Mouse (Mus musculus): ENCODE measurements around the gene Ephb1.

The Ephb1 gene

GRCm38 (mm10) chr9:102351721-102352120, 2.8 kb downstream of the Ephb1 start:
- DNase-seq = no peak

DNA sequence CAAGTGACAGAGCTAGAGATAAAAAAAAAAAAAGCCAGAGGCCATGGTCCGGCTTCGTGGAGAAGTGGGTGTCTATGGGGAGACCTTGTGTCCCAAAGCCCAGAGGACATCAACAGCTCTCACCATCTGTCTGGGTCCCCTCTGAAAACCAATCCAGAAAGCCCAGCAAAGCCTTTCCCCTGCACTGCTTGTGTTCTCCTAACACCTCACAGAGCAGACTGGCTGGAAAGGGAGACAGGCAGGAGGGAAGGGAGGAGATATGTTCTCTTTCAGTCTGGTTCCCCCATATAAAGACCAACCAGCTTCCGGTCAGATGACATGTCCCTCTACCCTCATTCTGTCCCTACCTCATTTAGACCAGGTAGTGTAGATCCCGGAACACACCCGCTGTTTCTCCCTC, 3.3 kb downstream of the Ephb1 start:
- no peak for DNase-seq

- DNase-seq = no peak
These were observed 3.8 kb downstream of the Ephb1 start for GRCm38 (mm10) chr9:102350696-102351095.

- DNase-seq = no peak
These were observed 4.4 kb downstream of the Ephb1 start for GRCm38 (mm10) chr9:102350076-102350475.

- no peak for DNase-seq
These were observed 7.7 kb downstream of the Ephb1 start for GRCm38 (mm10) chr9:102346801-102347200.

DNA sequence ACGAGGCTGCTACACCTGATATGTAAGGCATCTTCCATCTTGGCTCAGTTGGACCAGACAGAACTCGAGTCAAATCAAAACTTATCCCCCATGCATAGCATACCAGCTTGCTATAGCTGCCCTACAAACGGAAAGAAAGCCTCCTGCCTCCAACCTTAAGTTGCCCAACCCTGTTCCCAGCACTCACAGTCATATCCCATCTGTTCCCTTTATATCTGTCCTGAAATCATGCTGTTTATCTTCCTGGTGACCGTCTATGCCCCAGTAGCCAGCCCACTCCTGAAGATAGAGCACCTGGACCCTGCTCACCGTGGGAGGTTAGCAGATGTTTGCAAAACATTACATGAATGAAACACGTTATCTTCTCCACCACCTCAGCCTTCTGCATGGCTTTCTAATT, 9.0 kb downstream of the Ephb1 start:
- no peak for DNase-seq

DNA sequence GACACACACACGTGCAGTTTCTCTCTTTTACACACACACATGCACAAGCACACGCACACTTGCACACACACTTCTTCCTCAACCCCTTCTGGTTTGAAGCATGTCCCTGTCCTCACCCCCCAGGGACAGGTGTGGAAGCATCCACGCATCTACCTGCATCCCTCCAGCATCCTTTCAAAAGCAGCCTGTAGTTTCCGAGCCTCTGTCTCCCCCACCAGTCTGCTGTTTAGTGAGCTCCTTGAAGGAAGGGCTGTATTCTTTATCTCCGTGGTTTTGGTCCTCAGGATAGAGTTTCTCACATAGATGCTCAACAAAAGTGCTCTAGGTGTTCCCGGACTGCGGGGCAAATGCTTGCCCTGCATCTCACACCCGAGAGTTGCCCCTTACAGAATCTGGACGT, 9.4 kb downstream of the Ephb1 start:
- DNase-seq = no peak

- no peak for DNase-seq
These were observed 10.2 kb downstream of the Ephb1 start for GRCm38 (mm10) chr9:102344086-102344930.

DNA sequence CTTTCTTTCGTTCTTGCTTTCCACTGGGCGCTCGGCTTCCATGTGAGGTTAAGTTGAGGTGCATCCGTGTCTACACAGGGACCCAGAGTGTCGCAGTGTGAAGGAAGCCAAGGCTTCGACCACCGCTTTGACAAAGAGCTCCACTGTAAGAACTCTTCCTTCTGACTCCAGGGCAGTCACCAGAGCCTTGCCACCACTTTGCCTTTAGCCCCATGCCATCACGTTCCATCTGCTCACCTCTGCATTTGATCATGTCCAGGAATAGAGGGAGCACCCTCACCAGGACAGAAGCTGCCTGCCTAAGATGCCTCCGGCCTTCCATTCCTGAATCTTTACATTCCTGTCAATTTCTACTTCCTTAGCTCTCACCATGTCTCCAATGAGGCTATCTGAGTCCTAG, 11.4 kb downstream of the Ephb1 start:
- no peak for DNase-seq

- no peak for DNase-seq
These were observed 12.5 kb downstream of the Ephb1 start for GRCm38 (mm10) chr9:102342026-102342425.

DNA sequence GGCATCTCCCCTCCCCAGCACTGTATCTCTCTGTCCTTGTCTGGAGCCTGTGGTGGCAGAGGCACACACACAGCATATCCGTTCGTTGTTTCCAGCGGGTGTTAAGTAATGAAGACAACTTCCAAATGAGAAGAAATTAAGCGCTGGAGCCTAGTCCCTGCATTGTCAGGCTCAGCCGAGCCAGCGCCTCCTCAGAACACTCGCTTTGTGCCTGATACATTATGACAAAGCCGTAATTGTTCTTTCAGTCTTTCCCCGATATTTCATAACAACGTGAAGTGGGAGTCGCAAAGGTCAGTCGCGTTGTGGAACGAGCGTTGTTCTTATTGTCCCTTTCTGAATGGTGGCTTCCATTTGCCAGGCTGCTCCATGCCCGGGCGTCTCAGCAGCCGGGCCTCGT, 13.7 kb downstream of the Ephb1 start:
- DNase-seq = no peak

GRCm38 (mm10) chr9:102335571-102336282, 18.8 kb downstream of the Ephb1 start:
- no peak for DNase-seq

- no peak for DNase-seq
These were observed 24.0 kb downstream of the Ephb1 start for GRCm38 (mm10) chr9:102330266-102331060.

GRCm38 (mm10) chr9:102327625-102328150, 26.8 kb downstream of the Ephb1 start:
- DNase-seq = no peak

DNA sequence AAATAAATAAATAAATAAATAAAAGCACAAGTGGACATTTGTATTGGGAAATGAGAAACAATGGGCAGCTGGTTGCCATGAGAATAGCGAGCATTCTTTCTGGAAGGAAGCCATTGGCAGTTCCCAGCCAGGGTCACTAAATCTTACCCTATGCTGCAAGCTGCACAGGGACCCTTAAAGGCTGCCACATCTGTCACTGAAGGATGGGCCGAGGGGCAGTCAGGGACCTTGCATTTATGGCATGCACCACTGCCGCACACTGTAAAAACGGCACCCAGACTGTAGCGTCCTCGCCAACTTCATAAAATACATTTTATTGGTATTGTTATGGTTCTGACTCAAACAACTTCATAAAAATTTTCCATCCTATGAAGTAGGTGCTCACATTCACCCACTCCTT, 39.1 kb downstream of the Ephb1 start:
- DNase-seq = no peak

DNA sequence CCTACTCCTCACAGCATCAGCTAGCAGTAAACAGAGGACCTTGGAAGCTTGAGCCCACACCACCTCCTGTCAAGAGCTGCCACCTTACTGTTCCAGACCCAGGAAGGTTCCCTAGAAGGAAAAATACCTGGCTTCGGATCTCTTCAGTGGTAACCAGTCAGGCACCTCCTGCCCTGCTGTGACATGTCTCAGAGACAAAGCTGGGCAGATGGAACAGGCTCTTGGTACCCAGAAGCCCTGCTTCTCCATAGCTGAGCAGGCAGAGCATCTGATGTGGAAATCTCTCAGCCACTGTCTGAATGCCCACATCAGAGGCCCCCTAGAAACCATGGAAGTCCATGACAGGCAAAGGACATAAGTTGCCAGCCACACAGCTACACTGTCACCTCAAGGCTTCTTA, 39.7 kb downstream of the Ephb1 start:
- DNase-seq = no peak

GRCm38 (mm10) chr9:102310431-102310830, 44.1 kb downstream of the Ephb1 start:
- DNase-seq = no peak

DNA sequence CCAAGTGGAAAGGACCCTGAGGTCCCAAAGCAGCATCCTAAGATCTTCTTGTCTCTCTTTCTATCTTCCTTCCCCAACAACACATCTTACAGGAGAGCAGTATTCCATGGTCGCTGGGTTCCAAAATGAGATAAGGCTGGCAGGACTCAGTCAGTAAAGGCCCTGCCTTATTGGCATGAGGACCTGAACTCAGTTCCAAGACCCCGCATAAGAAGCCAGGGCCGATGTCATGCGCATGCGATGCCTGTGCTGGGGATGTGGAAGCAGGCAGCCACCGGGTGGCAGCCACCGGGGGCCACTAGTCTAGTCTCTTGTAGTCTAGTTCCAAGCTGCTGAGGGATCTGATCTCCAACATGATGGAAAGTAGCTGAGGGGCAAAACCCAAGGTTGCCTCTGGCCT, 45.2 kb downstream of the Ephb1 start:
- DNase-seq = no peak

- no peak for DNase-seq
These were observed 46.8 kb downstream of the Ephb1 start for GRCm38 (mm10) chr9:102307656-102308055.

DNA sequence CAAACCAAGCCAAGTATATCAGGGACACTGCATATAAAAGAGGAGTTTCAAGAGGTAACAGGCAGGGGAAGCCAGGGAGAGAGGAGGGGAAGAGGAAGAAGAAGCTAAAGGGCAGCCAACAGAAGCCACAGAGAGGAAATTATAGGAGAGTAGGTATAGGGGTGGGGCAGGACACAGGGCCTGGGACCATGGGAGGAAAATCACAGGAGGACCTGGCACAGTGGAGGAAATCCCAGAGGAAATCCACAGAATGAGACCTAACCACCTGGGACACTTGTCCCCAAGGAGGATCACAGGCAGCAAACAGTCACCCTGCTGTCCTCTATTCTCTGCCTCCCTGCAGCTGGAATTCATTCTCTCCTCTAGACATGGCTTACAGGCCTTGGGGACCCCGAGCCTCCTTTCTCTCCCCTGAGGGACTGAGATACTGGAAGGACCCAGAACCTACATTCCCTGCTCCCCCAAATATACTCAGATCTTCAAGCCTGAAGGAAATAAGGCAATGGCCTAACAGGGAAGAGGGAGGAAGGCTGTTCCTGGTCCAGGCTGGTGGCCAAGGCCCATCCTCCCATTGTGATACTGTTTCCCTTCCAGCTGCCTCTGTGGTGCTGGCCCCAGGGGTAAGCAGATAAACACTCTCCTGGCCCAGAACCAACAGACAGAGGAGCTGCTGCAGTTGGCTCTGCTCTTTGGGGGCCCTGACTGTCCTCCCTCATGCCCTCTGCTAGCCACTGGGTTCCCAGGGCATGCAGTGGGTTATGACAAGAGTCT, 47.7 kb downstream of the Ephb1 start:
- DNase-seq = no peak

DNA sequence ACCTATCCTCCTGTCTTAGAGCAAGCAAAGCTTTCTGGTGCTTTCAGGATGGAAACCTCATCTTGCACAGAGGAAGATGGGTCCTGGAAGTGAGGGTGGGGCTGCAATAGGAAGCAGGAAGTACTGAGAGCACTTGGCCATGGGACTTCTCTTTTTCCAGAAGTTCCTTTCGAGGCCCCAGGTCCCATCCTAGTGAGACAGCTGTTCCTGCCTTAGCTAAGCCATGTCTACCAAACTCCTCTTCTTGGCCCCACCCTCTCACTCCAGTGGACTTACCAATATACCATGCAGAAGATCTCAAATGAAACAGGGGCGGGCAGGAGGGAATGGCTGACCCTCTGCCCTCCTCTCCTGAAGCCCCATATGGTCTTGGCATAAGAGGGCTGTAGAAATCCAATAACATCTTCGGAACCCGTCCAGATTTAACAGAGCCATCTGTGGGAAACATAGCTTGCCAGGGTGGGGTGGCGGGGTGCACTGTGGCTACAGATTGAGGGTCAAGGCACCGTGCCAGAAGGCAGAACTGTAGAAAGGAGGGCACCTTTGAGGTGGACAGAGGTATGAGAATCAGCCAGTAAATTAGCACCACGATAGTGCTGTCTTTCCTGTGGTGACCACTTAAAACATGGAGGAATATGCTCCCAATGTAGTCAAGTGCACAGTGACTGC, 48.9 kb downstream of the Ephb1 start:
- no peak for DNase-seq

DNA sequence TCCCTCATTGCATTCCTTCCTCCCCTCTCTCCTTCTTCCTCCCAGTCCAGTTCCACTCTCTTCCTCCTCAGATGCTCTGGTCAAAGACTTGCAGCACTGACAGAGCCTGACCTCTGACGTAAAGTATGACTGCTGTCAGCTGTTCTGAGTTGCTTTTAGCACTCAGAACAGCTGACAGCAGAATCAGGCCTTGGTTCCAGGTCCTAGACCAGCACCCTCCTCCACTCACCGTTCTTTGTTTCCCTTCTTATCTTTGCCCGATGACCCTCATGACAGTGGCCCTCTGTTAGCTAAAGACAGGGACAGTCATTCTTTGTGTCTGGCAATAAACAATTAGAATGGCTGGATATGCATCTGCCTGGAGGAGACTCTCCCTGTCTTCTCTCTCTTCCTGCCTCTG, 49.7 kb downstream of the Ephb1 start:
- no peak for DNase-seq

Measured in thymus, postnatal 36 days (tissue).